Mouse (Mus musculus): ENCODE results near the gene Unc93a2. TPM values are rescaled to one million over a fixed set of nuclear protein-coding genes. Genes with fewer than 3 reads are reported as not detected.
"Not testable (repeated sequence)": the region's sequence is repeated elsewhere in the genome, so short reads cannot be mapped to it uniquely, and the experiment has no call there.

Gene Unc93a2
- polyA plus RNA-seq, 1 experiment from 2014 or later = not detected

- not testable (repeated sequence) for H3K9me3 ChIP-seq (ENCODE audit: control insufficient read depth, low read length); DNase-seq (ENCODE audit: low spot score); H3K27ac ChIP-seq (ENCODE audit: low read depth, low read length); H3K36me3 ChIP-seq (ENCODE audit: control insufficient read depth, insufficient read depth, low read length); H3K4me3 ChIP-seq (ENCODE audit: low read depth, low read length); H3K4me1 ChIP-seq (replicated peaks; ENCODE audit: control insufficient read depth, insufficient read depth, low read length); H3K4me2 ChIP-seq (ENCODE audit: low read depth, low read length, severe bottlenecking); ATAC-seq (replicated peaks; ENCODE audit: low FRiP score); H3K9ac ChIP-seq (ENCODE audit: low read length); H3K27me3 ChIP-seq (ENCODE audit: control insufficient read depth, insufficient read depth, low read length)
- 92% methylated on average over 10 of the region's 13 CpGs for WGBS
Measured at GRCm38 (mm10) chr17:7383167-7384143, 1.8 kb downstream of the Unc93a2 start.

GRCm38 (mm10) chr17:7382711-7383110 is 2.6 kb downstream of the Unc93a2 start:
- H3K4me3 ChIP-seq (ENCODE audit: low read depth, low read length); H3K36me3 ChIP-seq (ENCODE audit: control insufficient read depth, insufficient read depth, low read length); H3K9ac ChIP-seq (ENCODE audit: low read length); H3K4me2 ChIP-seq (ENCODE audit: low read depth, low read length, severe bottlenecking); H3K4me1 ChIP-seq (replicated peaks; ENCODE audit: control insufficient read depth, insufficient read depth, low read length); H3K9me3 ChIP-seq (ENCODE audit: control insufficient read depth, low read length); H3K27ac ChIP-seq (ENCODE audit: low read depth, low read length); ATAC-seq (replicated peaks; ENCODE audit: low FRiP score); DNase-seq (ENCODE audit: low spot score); H3K27me3 ChIP-seq (ENCODE audit: control insufficient read depth, insufficient read depth, low read length): not testable (repeated sequence)
- 87% methylated on average over 1 of the region's 3 CpGs for WGBS

GRCm38 (mm10) chr17:7377907-7378306 is 7.4 kb downstream of the Unc93a2 start:
- H3K4me1 ChIP-seq (replicated peaks; ENCODE audit: control insufficient read depth, insufficient read depth, low read length); ATAC-seq (replicated peaks; ENCODE audit: low FRiP score); H3K27me3 ChIP-seq (ENCODE audit: control insufficient read depth, insufficient read depth, low read length); H3K9me3 ChIP-seq (ENCODE audit: control insufficient read depth, low read length); H3K9ac ChIP-seq (ENCODE audit: low read length); H3K4me2 ChIP-seq (ENCODE audit: low read depth, low read length, severe bottlenecking); H3K4me3 ChIP-seq (ENCODE audit: low read depth, low read length); DNase-seq (ENCODE audit: low spot score); H3K36me3 ChIP-seq (ENCODE audit: control insufficient read depth, insufficient read depth, low read length); H3K27ac ChIP-seq (ENCODE audit: low read depth, low read length): not testable (repeated sequence)
- WGBS = 19% methylated on average over 2 of the region's 3 CpGs

GRCm38 (mm10) chr17:7376951-7377700 is 8.1 kb downstream of the Unc93a2 start:
- H3K36me3 ChIP-seq (ENCODE audit: control insufficient read depth, insufficient read depth, low read length) = not testable (repeated sequence)
- WGBS = 89% methylated on average over 1 of the region's 3 CpGs

GRCm38 (mm10) chr17:7371879-7372278 is 13.4 kb downstream of the Unc93a2 start, which contains the start of gene Gm49630:
TSS of gene Gm49630 (minus strand) at chr17:7371979.
- H3K27ac ChIP-seq (ENCODE audit: low read depth, low read length); ATAC-seq (replicated peaks; ENCODE audit: low FRiP score); H3K4me2 ChIP-seq (ENCODE audit: low read depth, low read length, severe bottlenecking); DNase-seq (ENCODE audit: low spot score); H3K4me3 ChIP-seq (ENCODE audit: low read depth, low read length); H3K9me3 ChIP-seq (ENCODE audit: control insufficient read depth, low read length); H3K27me3 ChIP-seq (ENCODE audit: control insufficient read depth, insufficient read depth, low read length); H3K36me3 ChIP-seq (ENCODE audit: control insufficient read depth, insufficient read depth, low read length); H3K4me1 ChIP-seq (replicated peaks; ENCODE audit: control insufficient read depth, insufficient read depth, low read length); H3K9ac ChIP-seq (ENCODE audit: low read length): not testable (repeated sequence)
- 80% methylated on average over 1 of the region's 5 CpGs for WGBS

More at GRCm38 (mm10) chr17:7376951-7377700, 8.1 kb downstream of the Unc93a2 start:
- not testable (repeated sequence) for ATAC-seq (replicated peaks; ENCODE audit: low FRiP score); H3K9ac ChIP-seq (ENCODE audit: low read length); H3K4me3 ChIP-seq (ENCODE audit: low read depth, low read length); H3K9me3 ChIP-seq (ENCODE audit: control insufficient read depth, low read length); H3K27ac ChIP-seq (ENCODE audit: low read depth, low read length); H3K4me2 ChIP-seq (ENCODE audit: low read depth, low read length, severe bottlenecking); H3K4me1 ChIP-seq (replicated peaks; ENCODE audit: control insufficient read depth, insufficient read depth, low read length); H3K27me3 ChIP-seq (ENCODE audit: control insufficient read depth, insufficient read depth, low read length); DNase-seq (ENCODE audit: low spot score)

- not testable (repeated sequence) for DNase-seq (ENCODE audit: low spot score); H3K4me3 ChIP-seq (ENCODE audit: low read depth, low read length); H3K27ac ChIP-seq (ENCODE audit: low read depth, low read length); H3K4me1 ChIP-seq (replicated peaks; ENCODE audit: control insufficient read depth, insufficient read depth, low read length); H3K36me3 ChIP-seq (ENCODE audit: control insufficient read depth, insufficient read depth, low read length); H3K9me3 ChIP-seq (ENCODE audit: control insufficient read depth, low read length); ATAC-seq (replicated peaks; ENCODE audit: low FRiP score); H3K27me3 ChIP-seq (ENCODE audit: control insufficient read depth, insufficient read depth, low read length); H3K9ac ChIP-seq (ENCODE audit: low read length); H3K4me2 ChIP-seq (ENCODE audit: low read depth, low read length, severe bottlenecking)
- WGBS = 78% methylated on average over 5 of the region's 6 CpGs
Measured at GRCm38 (mm10) chr17:7369401-7369800, 15.9 kb downstream of the Unc93a2 start.

GRCm38 (mm10) chr17:7366676-7367374 is 18.4 kb downstream of the Unc93a2 start:
- WGBS = 57% methylated on average over 4 of the region's 7 CpGs
- DNase-seq (ENCODE audit: low spot score); H3K4me1 ChIP-seq (replicated peaks; ENCODE audit: control insufficient read depth, insufficient read depth, low read length); H3K9ac ChIP-seq (ENCODE audit: low read length); H3K4me3 ChIP-seq (ENCODE audit: low read depth, low read length); H3K9me3 ChIP-seq (ENCODE audit: control insufficient read depth, low read length); ATAC-seq (replicated peaks; ENCODE audit: low FRiP score); H3K27ac ChIP-seq (ENCODE audit: low read depth, low read length); H3K36me3 ChIP-seq (ENCODE audit: control insufficient read depth, insufficient read depth, low read length); H3K4me2 ChIP-seq (ENCODE audit: low read depth, low read length, severe bottlenecking); H3K27me3 ChIP-seq (ENCODE audit: control insufficient read depth, insufficient read depth, low read length): not testable (repeated sequence)

GRCm38 (mm10) chr17:7366265-7366664 is 19.0 kb downstream of the Unc93a2 start:
- peak; percentile 5 for DNase-seq (ENCODE audit: low spot score)
- not testable (repeated sequence) for H3K9me3 ChIP-seq (ENCODE audit: control insufficient read depth, low read length); H3K4me3 ChIP-seq (ENCODE audit: low read depth, low read length); H3K9ac ChIP-seq (ENCODE audit: low read length); H3K4me1 ChIP-seq (replicated peaks; ENCODE audit: control insufficient read depth, insufficient read depth, low read length); H3K4me2 ChIP-seq (ENCODE audit: low read depth, low read length, severe bottlenecking); H3K27me3 ChIP-seq (ENCODE audit: control insufficient read depth, insufficient read depth, low read length); H3K36me3 ChIP-seq (ENCODE audit: control insufficient read depth, insufficient read depth, low read length); ATAC-seq (replicated peaks; ENCODE audit: low FRiP score); H3K27ac ChIP-seq (ENCODE audit: low read depth, low read length)
- no CpG with 5 or more reads among the region's 1 CpGs for WGBS

Measured in forebrain, embryonic 11.5 days (tissue).